Mouse (Mus musculus): ENCODE data around the gene Gm8947. TPM values are rescaled to one million over a fixed set of nuclear protein-coding genes. Genes with fewer than 3 reads are reported as not detected.

The Gm8947 gene
- polyA plus RNA-seq, 1 experiment, result not detected

DNA sequence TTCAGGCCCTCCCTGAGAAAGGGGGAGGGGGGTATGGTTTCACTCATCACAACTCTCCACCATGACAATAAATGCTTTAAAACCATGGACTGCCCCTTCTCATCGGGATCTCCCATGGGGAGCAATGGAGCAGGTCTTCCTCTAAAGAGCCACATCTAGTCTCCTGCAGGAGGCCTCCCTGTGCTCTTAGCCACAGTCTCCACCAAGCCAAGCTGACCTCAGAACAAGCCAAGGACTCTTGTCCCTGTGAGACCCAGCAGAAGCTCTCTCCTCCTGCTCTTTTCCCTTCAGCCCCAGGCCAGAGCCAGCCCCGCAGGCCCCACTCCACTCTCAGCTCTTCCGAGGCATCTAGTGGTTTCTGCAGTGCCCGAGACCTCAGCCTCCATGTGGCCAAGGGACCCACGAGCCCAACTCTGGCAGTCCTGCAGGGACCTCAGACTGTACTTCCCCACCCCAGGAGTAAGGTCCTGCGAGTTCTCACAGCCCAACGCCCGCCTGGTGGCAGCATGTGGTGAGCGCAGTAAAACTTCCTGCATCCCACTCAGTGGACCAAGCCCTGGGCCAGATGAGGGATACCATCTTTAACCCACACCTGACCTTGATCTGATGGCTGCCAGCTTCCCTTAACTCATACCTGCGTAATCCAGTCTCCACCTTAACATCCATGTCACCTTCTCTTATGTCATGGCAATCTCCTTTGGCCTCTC, 30.5 kb downstream of the Gm8947 start:
- DNase-seq (ENCODE audit: extremely low spot score in 1 of 2, low spot score in 1 of 2), result no peak

DNA sequence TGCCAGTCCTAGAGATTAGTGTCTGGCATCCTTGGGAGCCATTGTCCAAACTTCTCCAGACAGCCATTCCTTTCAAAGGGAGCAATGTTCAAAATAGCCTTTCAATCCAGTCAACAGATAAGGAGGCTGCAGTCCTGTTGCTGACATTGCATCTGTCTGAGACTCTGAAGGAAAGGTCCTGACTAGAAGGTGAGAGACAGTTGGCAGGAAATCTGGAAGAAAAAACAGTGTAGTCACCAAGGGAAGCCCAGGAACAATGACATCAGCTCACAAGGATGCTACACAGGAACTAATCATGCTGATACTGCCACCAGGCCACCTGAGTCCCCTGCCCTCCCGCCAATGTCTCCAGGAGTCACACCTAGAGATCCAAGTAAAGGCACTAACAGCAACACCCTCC, 31.2 kb downstream of the Gm8947 start:
- no peak for DNase-seq (ENCODE audit: extremely low spot score in 1 of 2, low spot score in 1 of 2)

DNA sequence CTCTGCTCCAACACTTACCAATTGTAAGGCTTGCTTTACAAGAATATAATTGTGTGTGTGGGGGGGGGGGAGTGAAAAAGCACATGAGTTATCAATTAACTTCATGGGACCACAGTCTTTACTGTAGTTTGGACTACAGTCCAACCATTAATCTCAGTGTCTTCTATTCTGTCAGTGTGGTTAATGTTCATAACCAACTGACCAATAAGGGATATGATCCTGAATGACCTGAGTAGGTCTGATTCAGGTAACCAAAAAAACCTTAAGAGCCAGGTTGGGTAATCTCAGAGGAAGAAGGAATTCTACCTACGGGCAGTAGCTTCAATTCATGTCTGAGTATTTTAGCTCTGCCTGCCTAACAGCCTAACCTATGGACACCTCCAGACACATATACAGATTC, 32.4 kb downstream of the Gm8947 start:
- no peak for DNase-seq (ENCODE audit: extremely low spot score in 1 of 2, low spot score in 1 of 2)

DNA sequence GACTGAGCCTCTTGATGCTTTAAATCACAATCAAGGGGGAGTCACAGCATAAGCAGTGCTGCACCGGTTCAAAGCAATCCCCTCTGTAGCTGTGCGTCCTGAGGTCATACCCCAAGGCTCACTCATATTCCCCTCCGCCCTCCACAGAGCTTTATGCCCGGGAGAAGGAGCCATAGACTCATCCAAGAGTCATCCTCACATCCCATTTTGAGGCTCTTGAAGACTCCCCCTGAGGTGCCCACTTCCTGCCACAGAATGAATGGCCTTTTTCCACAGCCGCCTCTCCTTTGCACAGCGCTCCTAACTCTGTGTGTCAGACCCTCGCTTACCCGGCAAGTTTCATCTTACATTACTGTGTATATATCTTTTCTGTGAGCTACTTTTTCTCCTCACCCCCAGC, 35.3 kb downstream of the Gm8947 start:
- no peak for DNase-seq (ENCODE audit: extremely low spot score in 1 of 2, low spot score in 1 of 2)

DNA sequence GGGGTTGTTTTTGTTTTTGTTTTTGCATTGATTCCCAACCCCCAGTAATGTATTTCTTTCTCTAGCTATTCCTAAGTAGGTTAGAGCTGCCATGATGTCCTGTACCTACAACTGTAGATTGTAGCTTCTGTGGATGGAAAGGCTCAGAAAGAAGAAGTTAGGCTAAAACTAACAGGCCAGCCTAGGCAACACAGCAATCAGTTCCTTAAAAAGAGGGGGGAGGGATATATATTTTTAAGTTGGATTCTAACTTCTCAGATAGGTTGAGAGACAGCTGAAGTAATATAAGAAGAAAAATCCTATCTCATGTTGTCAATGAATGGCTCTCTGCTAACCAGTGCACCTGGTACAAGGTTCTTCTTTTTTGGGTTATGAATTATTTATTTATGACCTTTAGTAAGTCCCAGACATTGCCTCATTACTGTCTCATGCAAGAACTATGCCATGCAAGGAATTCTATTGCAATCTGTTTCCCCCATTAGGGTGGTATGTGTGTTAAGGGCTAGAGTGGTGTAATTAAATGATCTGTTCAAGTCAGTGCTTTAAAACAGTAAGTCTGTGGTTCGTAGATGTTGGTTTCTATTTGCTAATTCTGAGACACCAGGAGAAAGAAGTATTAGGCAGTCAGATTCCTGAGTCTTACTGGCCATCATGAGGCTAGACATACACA, 36.3 kb downstream of the Gm8947 start:
- no peak for DNase-seq (ENCODE audit: extremely low spot score in 1 of 2, low spot score in 1 of 2)

DNA sequence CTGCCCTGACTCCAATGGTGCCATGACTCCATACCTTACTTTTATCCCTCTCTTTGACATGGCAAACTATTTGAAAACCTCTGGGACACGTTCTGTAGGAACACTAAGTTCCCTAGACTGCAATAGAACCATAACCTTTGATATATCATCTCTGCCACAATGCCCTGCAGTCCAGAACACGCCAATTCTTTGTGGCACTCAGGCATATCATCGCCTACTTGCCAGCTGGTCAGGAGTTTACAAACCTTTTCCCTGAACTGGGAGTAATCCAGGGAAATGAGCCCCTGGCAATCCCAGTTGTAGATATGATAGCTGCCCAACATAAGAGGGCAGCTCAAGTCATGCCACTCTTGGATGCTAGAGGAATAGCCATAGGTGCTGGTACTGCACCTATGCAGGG, 40.2 kb downstream of the Gm8947 start:
- no peak for DNase-seq (ENCODE audit: extremely low spot score in 1 of 2, low spot score in 1 of 2)

DNA sequence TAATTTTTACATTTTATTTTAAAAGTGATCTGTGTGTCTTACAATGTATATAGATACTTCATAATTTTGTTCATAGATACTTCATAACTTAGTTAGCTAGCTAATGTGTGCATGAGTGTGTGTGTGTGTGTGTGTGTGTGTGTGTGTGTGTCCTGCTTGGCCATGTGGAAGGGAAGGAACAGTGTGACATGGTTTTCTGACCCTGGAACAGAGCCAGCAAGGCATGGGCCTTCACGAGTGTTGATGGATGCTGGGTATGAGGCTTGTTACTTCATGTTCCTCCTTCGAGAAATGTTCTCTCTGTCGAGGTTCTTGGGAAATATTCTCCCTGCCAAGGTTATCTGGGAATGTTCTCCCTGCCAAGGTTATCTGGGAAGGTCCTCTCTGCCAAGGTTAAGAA, 41.6 kb downstream of the Gm8947 start:
- no peak for DNase-seq (ENCODE audit: extremely low spot score in 1 of 2, low spot score in 1 of 2)

DNA sequence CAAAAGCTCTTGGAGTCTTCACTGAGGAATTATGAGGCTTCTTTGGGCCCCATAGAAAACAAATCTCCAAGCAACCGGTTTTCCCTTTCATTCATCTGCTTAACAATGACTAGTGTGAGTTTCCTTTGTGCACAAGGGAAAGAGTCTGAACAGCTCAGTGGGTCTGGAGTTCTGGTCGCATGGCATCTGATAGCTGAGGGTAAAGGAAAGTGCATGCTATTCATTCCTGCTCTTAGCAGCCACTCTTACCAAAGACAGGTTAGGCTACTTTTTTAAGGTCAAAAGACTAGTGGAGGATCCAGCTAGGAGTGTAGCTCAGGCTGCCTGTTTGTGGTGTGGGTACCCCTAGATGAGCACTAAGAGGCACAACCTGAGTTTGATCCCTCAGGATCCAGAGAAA, 43.4 kb downstream of the Gm8947 start:
- DNase-seq (ENCODE audit: extremely low spot score in 1 of 2, low spot score in 1 of 2), result no peak

DNA sequence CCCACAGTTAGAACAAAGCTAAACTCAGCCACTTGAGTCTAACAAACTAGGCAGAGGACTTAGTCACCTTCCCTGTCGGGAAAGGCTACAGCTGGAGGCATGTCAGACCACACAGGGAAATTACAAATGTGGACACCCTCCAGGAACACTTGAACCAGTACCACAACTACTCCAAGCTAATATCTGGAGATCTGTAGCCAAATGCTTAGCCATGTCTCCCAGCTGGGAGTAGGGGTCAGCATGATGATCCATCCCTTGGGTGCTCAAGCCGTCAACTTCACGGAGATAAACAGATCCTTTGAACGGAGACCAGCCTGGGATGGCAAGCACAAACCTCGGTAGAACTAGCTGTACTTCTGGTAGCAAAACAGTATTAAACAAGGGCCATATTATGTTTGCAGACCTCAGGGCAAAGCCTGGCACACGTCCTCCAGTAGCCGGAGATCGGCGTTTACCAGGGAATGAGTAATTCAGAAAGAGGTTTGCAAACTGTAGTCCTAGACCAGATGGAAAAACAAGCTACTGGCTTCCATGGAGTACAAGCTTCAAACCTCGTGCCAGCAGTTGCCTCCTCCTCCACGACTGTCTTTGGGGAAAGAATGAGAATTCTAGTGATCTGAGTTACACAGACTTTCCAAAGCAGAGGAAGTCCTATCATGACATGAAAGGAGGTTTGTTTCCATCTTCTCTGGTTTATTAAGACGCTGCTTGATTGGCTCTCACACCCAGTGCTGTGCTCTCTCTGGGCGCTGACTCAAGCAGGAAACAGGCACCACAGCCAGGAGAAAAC, 44.2 kb downstream of the Gm8947 start:
- peak in 1 of 2 experiments; percentile 44 for DNase-seq (ENCODE audit: extremely low spot score in 1 of 2, low spot score in 1 of 2)

DNA sequence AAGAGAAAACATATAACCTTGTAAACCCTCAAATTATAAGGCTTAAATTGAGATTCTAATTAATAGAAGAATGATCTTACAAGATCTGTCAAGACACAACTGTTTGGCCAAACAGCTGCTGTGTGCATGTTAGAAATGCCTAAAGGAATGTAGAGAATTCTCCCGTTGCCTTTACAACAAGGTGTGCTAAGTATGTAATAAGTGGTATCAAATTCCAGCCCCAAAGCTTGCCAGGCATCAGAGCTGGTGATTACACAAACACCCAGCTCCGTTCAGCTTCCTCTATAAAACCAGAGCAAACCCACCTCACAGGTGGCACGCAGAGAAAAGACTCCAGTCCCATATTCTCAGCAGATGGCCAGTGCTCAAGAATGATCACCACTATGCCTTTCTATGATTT, 45.6 kb downstream of the Gm8947 start:
- no peak for DNase-seq (ENCODE audit: extremely low spot score in 1 of 2, low spot score in 1 of 2)

DNA sequence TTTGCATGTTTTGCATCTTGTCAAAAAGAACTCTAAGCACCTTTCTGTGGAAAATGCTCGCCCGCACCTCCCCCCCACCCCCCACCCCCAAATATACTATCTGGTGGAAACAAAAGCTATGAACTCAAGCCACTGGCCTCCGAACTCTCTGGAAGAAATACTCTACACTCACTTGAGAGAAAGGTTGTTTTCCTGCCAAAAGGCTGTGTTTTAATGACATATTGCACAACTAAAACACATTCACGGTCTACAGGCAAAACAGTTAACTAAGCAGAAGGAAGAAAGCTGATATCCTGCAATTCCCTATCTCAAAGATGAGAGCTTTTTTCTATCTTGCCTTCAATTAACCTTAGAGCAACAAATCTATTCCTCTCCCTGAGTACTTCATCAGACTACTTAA, 51.2 kb downstream of the Gm8947 start:
- no peak for DNase-seq (ENCODE audit: extremely low spot score in 1 of 2, low spot score in 1 of 2)

Other genes starting within 250 kb of the Gm8947 start
- 4.9 and 6.7 TPM in 2 replicates for gene Hmcn1, start 198.9 kb upstream of the Gm8947 start, polyA plus RNA-seq (2012; rRNA removed)
- gene Gm47985, start 9.8 kb upstream of the Gm8947 start, polyA plus RNA-seq (2012; rRNA removed), result not detected in 2 replicates
- gene Gm47995, start 6.1 kb downstream of the Gm8947 start, polyA plus RNA-seq (2012; rRNA removed), result not detected in 2 replicates
- gene 3110040M04Rik, start 11.7 kb downstream of the Gm8947 start, polyA plus RNA-seq (2012; rRNA removed), result not detected in 2 replicates
- not detected in 2 replicates for gene Gm47996, start 17.8 kb downstream of the Gm8947 start, polyA plus RNA-seq (2012; rRNA removed)
- gene Ivns1abp, start 152.1 kb downstream of the Gm8947 start, polyA plus RNA-seq (2012; rRNA removed), result 127 and 132 TPM in 2 replicates
- 12.1 and 16.3 TPM in 2 replicates for gene Swt1, start 236.1 kb downstream of the Gm8947 start, polyA plus RNA-seq (2012; rRNA removed)
- gene Trmt1l, start 236.2 kb downstream of the Gm8947 start, polyA plus RNA-seq (2012; rRNA removed), result 30.8 and 31.8 TPM in 2 replicates